Mouse (Mus musculus) intestine, embryonic 14.5 days (tissue): ENCODE measurements around the gene Spock1. TPM values are rescaled to one million over a fixed set of nuclear protein-coding genes. Genes with fewer than 3 reads are reported as not detected.

Source experiments
- ATAC-seq: fragments of 200-750 bp; cut with Nextera tagmentation; replicated peaks from 2 replicates; pipeline ENCODE4 v1.8.0; 2017; ENCODE audit warnings: low read depth, moderate number of reproducible peaks, moderate TSS enrichment, moderate library complexity; ENCODE audit not compliant: low FRiP score, low TSS enrichment
- DNase-seq: peaks from one replicate; pipeline ENCODE4 v3.0.0-alpha.2; 2018; ENCODE audit warnings: low spot score
- H3K27ac ChIP-seq: fragments of 300-500 bp; sonication (generic); 2 replicates; pipeline ENCODE4 v1.5.1; 2014; ENCODE audit warnings: low read depth, mild to moderate bottlenecking, control low read depth
- H3K27me3 ChIP-seq: fragments of 300-500 bp; sonication (generic); replicated peaks from 2 replicates; pipeline ENCODE4 v1.6.1; 2014; ENCODE audit warnings: low read length, control low read depth; ENCODE audit not compliant: control insufficient read depth, insufficient read depth
- H3K36me3 ChIP-seq: fragments of 300-500 bp; sonication (generic); 2 replicates; pipeline ENCODE4 v1.6.1; 2014; ENCODE audit warnings: low read length, control low read depth; ENCODE audit not compliant: control insufficient read depth, insufficient read depth
- H3K4me1 ChIP-seq: fragments of 300-500 bp; sonication (generic); replicated peaks from 2 replicates; pipeline ENCODE4 v1.6.1; 2014; ENCODE audit warnings: low read length, control low read depth, mixed read lengths; ENCODE audit not compliant: control insufficient read depth, insufficient read depth
- H3K4me2 ChIP-seq: fragments of 300-500 bp; sonication (generic); 2 replicates; pipeline ENCODE4 v1.6.1; 2014; ENCODE audit warnings: low read length
- H3K4me3 ChIP-seq: fragments of 300-500 bp; sonication (generic); 2 replicates; pipeline ENCODE4 v1.5.1; 2014; ENCODE audit warnings: low read depth, low read length, control low read depth, mixed read lengths
- H3K9ac ChIP-seq: fragments of 300-500 bp; sonication (generic); 2 replicates; pipeline ENCODE4 v1.6.1; 2014; ENCODE audit warnings: mild to moderate bottlenecking, low read length
- H3K9me3 ChIP-seq: fragments of 300-500 bp; sonication (generic); 2 replicates; pipeline ENCODE4 v1.6.1; 2016; ENCODE audit warnings: low read length, control low read depth; ENCODE audit not compliant: control insufficient read depth
- WGBS: fragments of 180-500 bp; shearing (Covaris S2); extraction: QIAGEN DNeasy Blood & Tissue Kit; methylation state at CpG from one replicate; pipeline ENCODE4 v1.1.7; 2014; 5-methylcytosine and 5-hydroxymethylcytosine counted together
- polyA plus RNA-seq: library from polyadenylated mRNA; unstranded; fragments of >200 nt; fragmentation: Nextera tagmentation; extraction: Ambion mirVana; gene quantifications from 2 replicates; pipeline ENCODE4 v1.2.1, GENCODE M21; 2014

Gene Spock1
- 5.1 and 5.8 TPM in 2 replicates for polyA plus RNA-seq

- no peaks in the 10 kb centered on the region for H3K9me3 ChIP-seq
- 0 out of 2 replicates have a peak within 1 kb of the TSS, but pooled peaks have one; percentile 7 for H3K9ac ChIP-seq
- DNase-seq (peak; percentile 96), ATAC-seq (peak; percentile 74; the same call in 1 of the 2 replicates)
- H3K27me3 ChIP-seq: peaks cover 17% of the 10 kb centered on the region
- no peak within 1 kb of the TSS for H3K27ac ChIP-seq
- 1% methylated on average over 32 of the region's 32 CpGs for WGBS
- 0 out of 2 replicates have a peak, but pooled peaks cover 6% of the 10 kb centered on the region for H3K4me1 ChIP-seq
- no peaks in the 10 kb centered on the region for H3K36me3 ChIP-seq
- peak within 1 kb of the TSS; percentile 31 for H3K4me3 ChIP-seq
- peak within 1 kb of the TSS; percentile 54 for H3K4me2 ChIP-seq
Measured at GRCm38 (mm10) chr13:57908266-57908582, at the start of gene Spock1. Spock1 (minus strand) TSS chr13:57908332.

DNA sequence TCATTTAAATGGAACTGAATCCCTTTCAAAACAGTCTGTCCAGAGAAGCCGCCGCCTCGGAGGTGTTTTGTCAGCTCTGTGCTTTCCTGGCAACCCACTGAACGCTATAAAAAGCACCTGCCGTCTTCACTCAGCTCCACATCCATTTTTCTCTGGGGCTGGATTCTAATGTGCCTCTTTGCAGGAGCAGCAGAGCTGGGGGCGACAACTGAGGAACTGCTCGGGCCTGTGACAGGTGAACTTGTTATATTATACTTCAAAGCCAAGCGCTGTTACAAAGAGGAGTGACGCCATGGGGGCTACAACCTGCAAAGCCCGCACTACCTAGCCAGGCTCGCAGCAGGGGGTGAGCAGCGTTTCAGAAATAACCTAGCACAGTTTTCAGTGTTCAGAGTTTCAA, 42.0 kb upstream of the Spock1 start:
- no peaks in the 10 kb centered on the region for H3K36me3 ChIP-seq
- no peaks in the 10 kb centered on the region for H3K4me1 ChIP-seq
- H3K9ac ChIP-seq: no peak overlapping the region
- H3K27ac ChIP-seq: no peak overlapping the region
- ATAC-seq (no peak), DNase-seq (no peak)
- WGBS: 87% methylated on average over 12 of the region's 12 CpGs
- H3K9me3 ChIP-seq: no peaks in the 10 kb centered on the region
- no peaks in the 10 kb centered on the region for H3K27me3 ChIP-seq
- no peak overlapping the region for H3K4me2 ChIP-seq
- H3K4me3 ChIP-seq: no peak overlapping the region

GRCm38 (mm10) chr13:57949513-57949912, 41.4 kb upstream of the Spock1 start:
- no peak overlapping the region for H3K27ac ChIP-seq
- H3K4me3 ChIP-seq: no peak overlapping the region
- no peaks in the 10 kb centered on the region for H3K36me3 ChIP-seq
- H3K27me3 ChIP-seq: no peaks in the 10 kb centered on the region
- WGBS: 93% methylated on average over 4 of the region's 4 CpGs
- ATAC-seq (no peak), DNase-seq (no peak)
- H3K4me2 ChIP-seq: no peak overlapping the region
- H3K9me3 ChIP-seq: no peaks in the 10 kb centered on the region
- no peak overlapping the region for H3K9ac ChIP-seq
- no peaks in the 10 kb centered on the region for H3K4me1 ChIP-seq

DNA sequence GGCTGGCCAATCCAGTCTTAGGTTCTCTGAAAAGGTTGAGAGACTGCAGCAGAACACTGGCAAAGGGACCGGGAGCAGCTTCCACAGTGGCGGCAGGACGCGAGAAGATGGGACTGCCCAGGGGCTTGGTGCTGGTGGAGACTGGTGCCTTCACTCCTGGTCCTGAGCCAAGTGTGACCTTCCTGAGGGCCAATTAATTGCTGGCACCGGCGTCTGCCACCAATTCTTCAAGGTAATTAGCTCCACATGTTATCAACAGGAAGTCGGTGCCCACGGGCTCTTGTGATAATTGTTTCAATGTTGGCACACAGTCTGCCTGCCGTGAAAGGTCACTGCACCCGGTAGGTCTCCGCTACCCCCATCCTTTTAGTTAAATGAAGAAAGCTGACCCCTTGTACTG, 37.1 kb upstream of the Spock1 start:
- Histone ChIP-seq H3K9me3 (no peaks in the 10 kb centered on the region), H3K36me3 (no peaks in the 10 kb centered on the region), H3K4me2 (no peak overlapping the region), H3K9ac (no peak overlapping the region), H3K27ac (no peak overlapping the region), H3K4me3 (no peak overlapping the region), H3K27me3 (no peaks in the 10 kb centered on the region), H3K4me1 (no peaks in the 10 kb centered on the region)
- WGBS: 76% methylated on average over 11 of the region's 11 CpGs
- no peak for DNase-seq
- ATAC-seq: no peak

DNA sequence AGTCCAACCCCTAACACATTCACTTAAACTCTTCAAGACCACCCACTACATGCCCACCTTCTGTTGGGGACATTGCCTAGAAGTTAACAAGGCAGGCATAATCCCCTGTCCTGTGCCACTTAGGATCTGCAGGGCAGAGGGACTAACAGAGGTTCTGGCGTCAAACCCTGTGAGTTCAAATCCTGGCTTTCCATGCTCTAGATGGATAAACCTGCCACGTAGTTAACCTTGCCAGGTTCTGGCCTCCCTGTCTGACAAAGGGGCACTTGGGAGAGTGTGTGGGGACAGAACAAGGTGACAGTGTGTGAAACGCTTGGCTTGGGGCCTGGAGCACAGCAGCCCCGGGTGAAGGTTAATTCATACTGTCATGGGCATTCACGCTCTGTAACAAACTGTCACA, 36.3 kb upstream of the Spock1 start:
- Histone ChIP-seq H3K36me3 (no peaks in the 10 kb centered on the region), H3K27me3 (no peaks in the 10 kb centered on the region), H3K4me1 (no peaks in the 10 kb centered on the region), H3K27ac (no peak overlapping the region), H3K9me3 (no peaks in the 10 kb centered on the region), H3K4me2 (no peak overlapping the region), H3K9ac (no peak overlapping the region), H3K4me3 (no peak overlapping the region)
- ATAC-seq (no peak), DNase-seq (no peak)
- 87% methylated on average over 5 of the region's 5 CpGs for WGBS

- ATAC-seq (no peak), DNase-seq (no peak)
- Histone ChIP-seq H3K4me3 (no peak overlapping the region), H3K4me2 (no peak overlapping the region), H3K9ac (no peak overlapping the region), H3K9me3 (no peaks in the 10 kb centered on the region), H3K27me3 (no peaks in the 10 kb centered on the region), H3K4me1 (no peaks in the 10 kb centered on the region), H3K27ac (no peak overlapping the region), H3K36me3 (no peaks in the 10 kb centered on the region)
Measured at GRCm38 (mm10) chr13:57943900-57944299, 35.8 kb upstream of the Spock1 start.

GRCm38 (mm10) chr13:57937463-57938229, 29.5 kb upstream of the Spock1 start:
- Histone ChIP-seq H3K9me3 (0 out of 2 replicates have a peak, but pooled peaks cover 3% of the 10 kb centered on the region), H3K4me1 (no peaks in the 10 kb centered on the region), H3K9ac (no peak overlapping the region), H3K4me3 (no peak overlapping the region), H3K27ac (no peak overlapping the region), H3K36me3 (no peaks in the 10 kb centered on the region), H3K4me2 (no peak overlapping the region), H3K27me3 (no peaks in the 10 kb centered on the region)
- ATAC-seq: no peak
- no peak for DNase-seq
- WGBS: 76% methylated on average over 4 of the region's 4 CpGs

- DNase-seq: no peak
Measured at GRCm38 (mm10) chr13:57931998-57932397, 23.9 kb upstream of the Spock1 start.

DNA sequence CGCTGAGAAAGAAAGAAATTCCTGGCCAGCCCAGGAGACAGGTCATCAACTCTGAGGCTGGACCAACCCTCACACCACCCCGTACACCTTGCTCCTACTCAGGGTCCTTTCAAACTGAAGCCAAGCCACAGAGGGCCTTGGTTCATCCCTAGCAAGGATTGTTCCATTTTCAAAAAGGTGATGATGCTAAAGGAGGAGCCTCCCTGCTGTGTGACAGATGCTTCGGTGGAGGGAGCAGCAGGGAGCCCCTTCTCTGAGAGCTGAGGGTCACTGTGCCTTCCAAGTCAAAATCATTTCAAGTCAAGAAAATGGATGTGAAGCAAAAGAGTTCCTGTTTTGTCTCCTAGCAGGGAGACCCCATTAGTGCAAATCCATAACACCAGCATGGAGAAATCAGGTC, 23.2 kb upstream of the Spock1 start:
- Histone ChIP-seq H3K4me1 (no peaks in the 10 kb centered on the region), H3K36me3 (no peaks in the 10 kb centered on the region), H3K9ac (no peak overlapping the region), H3K9me3 (0 out of 2 replicates have a peak, but pooled peaks cover 2% of the 10 kb centered on the region), H3K4me2 (no peak overlapping the region), H3K27me3 (no peaks in the 10 kb centered on the region), H3K27ac (no peak overlapping the region), H3K4me3 (no peak overlapping the region)
- no peak for ATAC-seq
- WGBS: 65% methylated on average over 3 of the region's 3 CpGs
- DNase-seq: no peak

More at GRCm38 (mm10) chr13:57931998-57932397, 23.9 kb upstream of the Spock1 start:
- H3K4me2 ChIP-seq: no peak overlapping the region
- no peaks in the 10 kb centered on the region for H3K4me1 ChIP-seq
- H3K4me3 ChIP-seq: no peak overlapping the region
- H3K9me3 ChIP-seq: 0 out of 2 replicates have a peak, but pooled peaks cover 3% of the 10 kb centered on the region
- H3K9ac ChIP-seq: no peak overlapping the region
- no peaks in the 10 kb centered on the region for H3K36me3 ChIP-seq
- no peak for ATAC-seq
- no peak overlapping the region for H3K27ac ChIP-seq
- no peaks in the 10 kb centered on the region for H3K27me3 ChIP-seq
- 90% methylated on average over 9 of the region's 9 CpGs for WGBS
